Mouse (Mus musculus): Measurements from ENCODE around the gene Clec16a. TPM values are rescaled to one million over a fixed set of nuclear protein-coding genes. Genes with fewer than 3 reads are reported as not detected.

Gene Clec16a
- polyA plus RNA-seq, 1 experiment from 2014 or later: 71.6 TPM

DNA sequence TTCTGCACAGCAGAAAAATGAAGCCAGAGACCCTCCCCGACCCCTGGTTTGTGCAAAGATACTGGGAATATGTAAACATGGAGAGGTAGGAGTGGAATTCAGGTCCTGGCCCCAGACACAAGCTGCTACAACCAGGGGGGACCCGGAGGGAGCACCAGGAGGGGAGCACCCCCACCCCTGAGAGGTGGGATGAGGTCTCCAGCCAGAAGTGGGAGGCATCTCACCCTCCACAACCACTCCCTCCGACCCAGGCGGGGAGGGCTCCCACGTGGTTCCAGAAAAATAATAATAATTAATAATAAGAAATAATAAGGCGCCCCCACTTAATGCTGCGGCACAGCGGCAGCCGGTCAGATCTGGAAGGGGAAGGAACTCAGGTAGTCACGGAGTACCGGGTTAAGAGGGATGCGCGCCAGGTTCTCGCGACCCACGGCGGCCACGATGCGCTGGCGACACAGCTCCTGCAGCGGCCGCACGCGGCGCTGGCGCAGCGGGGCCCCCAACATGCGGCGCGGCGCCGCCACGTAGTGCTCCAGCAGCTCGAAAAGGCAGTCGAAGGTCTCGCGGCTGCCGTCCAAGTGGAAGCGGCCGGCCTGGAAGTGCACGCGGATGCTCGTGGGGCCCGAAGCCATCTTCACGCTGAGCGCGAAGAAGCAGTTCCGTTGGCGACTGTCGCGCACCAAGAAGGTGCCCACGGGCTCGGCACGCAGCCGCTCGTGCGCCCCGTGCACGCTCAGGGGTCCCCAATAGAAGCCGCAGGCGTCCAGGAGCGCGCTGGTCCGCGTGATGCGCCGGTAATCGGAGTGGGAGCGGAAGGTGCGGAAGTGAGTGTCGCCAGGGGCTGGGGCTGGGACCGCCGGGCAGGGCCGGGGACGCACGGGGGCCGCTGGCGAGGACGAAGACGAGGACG, 239.0 kb downstream of the Clec16a start:
- Histone ChIP-seq H3K9me3 (no peaks in the 10 kb centered on the region), H3K4me3 (peak overlapping the region; percentile 62), H3K27me3 (peaks cover 30% of the 10 kb centered on the region), H3K9ac (peak overlapping the region; percentile 80), H3K4me1 (replicated peaks) (peaks cover 37% of the 10 kb centered on the region), H3K4me2 (peak overlapping the region; percentile 95), H3K27ac (peak overlapping the region; percentile 90), H3K36me3 (no peaks in the 10 kb centered on the region)
- 3% methylated on average over 81 of the region's 81 CpGs for WGBS
- ATAC-seq (ENCODE audit: low FRiP score): peak; percentile 15

DNA sequence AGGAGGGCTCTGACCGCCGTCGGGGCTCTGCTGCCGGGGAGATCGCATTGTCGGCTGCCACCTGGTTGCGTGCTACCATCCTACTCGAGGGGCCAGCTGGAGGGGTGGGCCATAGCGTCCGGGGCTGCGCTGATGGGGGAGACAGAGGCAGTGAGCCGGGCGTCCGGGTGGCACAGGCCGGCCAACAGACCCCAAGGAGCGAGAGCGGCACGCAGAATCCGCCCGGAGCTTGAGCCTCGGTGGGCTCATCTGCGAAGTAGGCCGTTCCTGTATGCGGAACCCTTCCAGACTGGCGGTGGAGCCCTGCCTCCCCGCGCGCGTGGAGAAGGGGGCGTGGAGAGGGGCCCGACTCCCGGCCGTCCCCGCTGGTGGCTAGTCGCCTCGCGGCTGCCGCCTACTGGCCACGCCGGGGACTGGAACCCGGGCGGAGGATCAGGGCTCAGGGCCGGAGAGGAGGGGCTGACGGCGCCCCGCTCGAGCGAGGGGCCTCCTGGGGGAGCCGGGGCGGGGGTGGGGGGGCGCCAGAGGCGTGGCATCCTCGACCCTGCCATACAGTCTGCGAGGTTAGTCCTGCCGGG, 239.7 kb downstream of the Clec16a start:
- under 1% methylated on average over 49 of the region's 55 CpGs for WGBS
- Histone ChIP-seq H3K27me3 (peaks cover 30% of the 10 kb centered on the region), H3K36me3 (no peaks in the 10 kb centered on the region), H3K4me3 (peak overlapping the region; percentile 62), H3K9ac (peak overlapping the region; percentile 80), H3K4me1 (replicated peaks) (peaks cover 37% of the 10 kb centered on the region), H3K4me2 (peak overlapping the region; percentile 95), H3K27ac (peak overlapping the region; percentile 90), H3K9me3 (no peaks in the 10 kb centered on the region)
- peak; percentile 89 for ATAC-seq (ENCODE audit: low FRiP score)

DNA sequence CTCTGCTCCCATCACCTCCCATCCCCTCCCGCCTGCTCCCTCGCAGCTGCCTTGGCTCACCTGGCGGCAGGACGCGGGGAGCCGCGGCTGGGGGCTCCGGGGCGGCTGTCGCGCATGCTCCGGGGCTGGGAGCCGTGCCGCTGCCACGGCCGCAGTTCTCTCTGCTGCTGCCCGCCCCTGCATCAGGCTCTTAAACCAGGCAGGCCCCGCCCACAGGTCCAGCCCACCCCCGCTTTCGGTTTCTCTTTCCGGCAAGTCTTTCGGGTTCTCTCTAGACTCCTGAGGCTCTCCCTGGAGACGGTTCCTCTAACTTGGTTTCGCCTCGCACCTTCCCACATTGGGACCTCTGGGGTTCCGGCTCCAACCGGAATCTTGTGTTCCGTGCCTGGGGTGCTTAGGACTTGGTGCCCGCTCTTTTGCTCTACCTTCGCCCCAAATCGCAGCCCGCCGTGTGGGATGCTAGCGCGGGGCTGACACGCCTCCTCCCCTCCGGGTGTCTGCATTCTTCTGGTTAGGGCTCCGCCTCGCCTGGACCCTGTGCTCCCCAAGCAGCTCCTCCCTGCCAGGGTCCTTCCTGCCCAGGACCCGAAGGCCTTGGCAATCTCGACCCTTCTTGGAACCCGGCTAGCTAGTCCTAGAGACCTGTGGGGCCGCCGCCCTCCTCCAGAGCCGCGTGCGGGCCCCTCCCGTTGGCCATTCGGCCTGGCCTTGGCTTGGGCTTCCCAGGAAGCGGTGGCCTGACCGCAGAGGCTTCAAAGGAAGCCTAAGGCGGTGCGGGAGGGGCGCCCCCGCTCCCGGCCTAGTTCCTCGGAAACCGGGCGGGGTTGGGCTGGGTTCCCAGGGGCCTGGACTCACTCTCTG, 240.5 kb downstream of the Clec16a start, which contains the start of gene Socs1:
Socs1 (minus strand) TSS at position 166 of the 861 bp plus-strand sequence.
- Histone ChIP-seq H3K4me2 (peak within 1 kb of the TSS; percentile 95), H3K4me3 (peak within 1 kb of the TSS; percentile 62), H3K4me1 (replicated peaks) (peaks cover 37% of the 10 kb centered on the region), H3K27me3 (peaks cover 26% of the 10 kb centered on the region), H3K36me3 (no peaks in the 10 kb centered on the region), H3K9ac (peak within 1 kb of the TSS; percentile 80), H3K27ac (peak within 1 kb of the TSS; percentile 90), H3K9me3 (no peaks in the 10 kb centered on the region)
- under 1% methylated on average over 59 of the region's 59 CpGs for WGBS
- ATAC-seq (ENCODE audit: low FRiP score): peak; percentile 88

GRCm38 (mm10) chr16:10786288-10786687, 241.1 kb downstream of the Clec16a start:
- peak overlapping the region; percentile 62 for H3K4me3 ChIP-seq
- peaks cover 26% of the 10 kb centered on the region for H3K27me3 ChIP-seq
- H3K27ac ChIP-seq: peak overlapping the region; percentile 90
- H3K4me2 ChIP-seq: peak overlapping the region; percentile 95
- peaks cover 37% of the 10 kb centered on the region for H3K4me1 ChIP-seq (replicated peaks)
- H3K36me3 ChIP-seq: no peaks in the 10 kb centered on the region
- no peaks in the 10 kb centered on the region for H3K9me3 ChIP-seq
- WGBS: 1% methylated on average over 9 of the region's 9 CpGs
- H3K9ac ChIP-seq: peak overlapping the region; percentile 80
- peak; percentile 15 for ATAC-seq (ENCODE audit: low FRiP score)

DNA sequence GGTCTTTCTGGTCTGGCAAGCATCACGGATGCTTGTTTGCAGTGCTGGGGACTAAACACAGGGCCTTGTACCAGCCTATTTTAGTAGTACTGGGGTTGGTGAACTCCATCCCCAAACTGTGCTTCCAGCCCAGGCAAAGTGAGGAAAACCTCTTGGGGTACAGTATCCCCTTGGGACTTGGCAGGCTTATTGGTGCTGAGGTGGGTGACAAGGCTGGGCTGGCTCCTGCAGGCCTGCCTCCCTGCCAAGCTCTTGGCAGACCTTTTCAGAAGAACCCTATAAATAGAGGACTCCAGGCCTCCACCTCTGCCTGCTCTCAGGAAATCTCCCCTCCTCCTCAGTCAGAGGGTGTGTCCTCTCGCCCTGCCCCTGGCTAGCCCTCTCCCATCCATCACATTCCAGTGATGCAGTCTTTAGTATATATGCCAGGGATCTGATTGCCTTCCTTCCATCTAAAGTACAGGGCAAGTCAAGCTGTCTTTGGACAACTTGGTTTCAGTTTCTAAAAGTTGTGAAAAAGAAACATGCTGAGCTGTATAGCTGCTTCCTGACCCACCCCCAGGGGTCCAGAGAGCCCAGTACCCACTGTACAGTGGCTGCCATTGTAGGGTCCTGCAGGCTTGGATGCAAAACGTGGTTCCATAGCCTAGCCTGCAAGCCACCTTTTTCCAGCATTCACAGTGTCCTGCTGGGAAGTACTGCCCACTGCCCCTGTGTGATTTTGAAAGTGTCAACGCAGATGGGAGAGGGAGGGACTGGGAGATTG, 241.8 kb downstream of the Clec16a start:
- Histone ChIP-seq H3K27ac (no peak overlapping the region), H3K36me3 (no peaks in the 10 kb centered on the region), H3K9me3 (no peaks in the 10 kb centered on the region), H3K4me3 (no peak overlapping the region), H3K4me2 (no peak overlapping the region), H3K9ac (no peak overlapping the region), H3K4me1 (replicated peaks) (peaks cover 33% of the 10 kb centered on the region), H3K27me3 (peaks cover 24% of the 10 kb centered on the region)
- ATAC-seq (ENCODE audit: low FRiP score): no peak
- 60% methylated on average over 4 of the region's 4 CpGs for WGBS

- no peak overlapping the region for H3K4me3 ChIP-seq
- peaks cover 22% of the 10 kb centered on the region for H3K27me3 ChIP-seq
- ATAC-seq (ENCODE audit: low FRiP score): no peak
- no peak overlapping the region for H3K9ac ChIP-seq
- no peak overlapping the region for H3K4me2 ChIP-seq
- no peak overlapping the region for H3K27ac ChIP-seq
- no peaks in the 10 kb centered on the region for H3K9me3 ChIP-seq
- no peaks in the 10 kb centered on the region for H3K36me3 ChIP-seq
- peaks cover 28% of the 10 kb centered on the region for H3K4me1 ChIP-seq (replicated peaks)
- WGBS: 80% methylated on average over 7 of the region's 7 CpGs
Measured at GRCm38 (mm10) chr16:10787548-10788058, 242.5 kb downstream of the Clec16a start.

- Histone ChIP-seq H3K27me3 (peaks cover 15% of the 10 kb centered on the region), H3K4me3 (no peak within 1 kb of the TSS), H3K9ac (no peak within 1 kb of the TSS), H3K36me3 (no peaks in the 10 kb centered on the region), H3K4me2 (no peak within 1 kb of the TSS), H3K9me3 (no peaks in the 10 kb centered on the region), H3K27ac (no peak within 1 kb of the TSS), H3K4me1 (replicated peaks) (peaks cover 23% of the 10 kb centered on the region)
- WGBS: 53% methylated on average over 16 of the region's 16 CpGs
- no peak for ATAC-seq (ENCODE audit: low FRiP score)
Measured at GRCm38 (mm10) chr16:10788271-10788670, 243.1 kb downstream of the Clec16a start, which contains the start of gene Tnp2. Gene Tnp2 (minus strand): TSS chr16:10788660.

GRCm38 (mm10) chr16:10788866-10789265, 243.7 kb downstream of the Clec16a start:
- no peak for ATAC-seq (ENCODE audit: low FRiP score)
- Histone ChIP-seq H3K4me2 (no peak overlapping the region), H3K27me3 (peaks cover 9% of the 10 kb centered on the region), H3K36me3 (no peaks in the 10 kb centered on the region), H3K27ac (no peak overlapping the region), H3K9ac (no peak overlapping the region), H3K4me1 (replicated peaks) (peaks cover 22% of the 10 kb centered on the region), H3K4me3 (no peak overlapping the region), H3K9me3 (no peaks in the 10 kb centered on the region)
- WGBS: 64% methylated on average over 4 of the region's 4 CpGs

- ATAC-seq (ENCODE audit: low FRiP score): no peak
- no peak within 1 kb of the TSS for H3K27ac ChIP-seq
- H3K4me3 ChIP-seq: no peak within 1 kb of the TSS
- no peak within 1 kb of the TSS for H3K9ac ChIP-seq
- no peak within 1 kb of the TSS for H3K4me2 ChIP-seq
- H3K27me3 ChIP-seq: peaks cover 1% of the 10 kb centered on the region
- no peaks in the 10 kb centered on the region for H3K9me3 ChIP-seq
- no peaks in the 10 kb centered on the region for H3K36me3 ChIP-seq
- 84% methylated on average over 9 of the region's 9 CpGs for WGBS
- H3K4me1 ChIP-seq (replicated peaks): peaks cover 9% of the 10 kb centered on the region
Measured at GRCm38 (mm10) chr16:10790702-10791101, 245.6 kb downstream of the Clec16a start, which contains the start of gene Prm3. Gene Prm3 (minus strand): TSS chr16:10790914.

Data from hindbrain, embryonic 13.5 days (tissue).